Mouse (Mus musculus): ENCODE results near the gene Gosr2.
"Not testable (repeated sequence)": the region's sequence is repeated elsewhere in the genome, so short reads cannot be mapped to it uniquely, and the experiment has no call there.

Gene Gosr2

DNA sequence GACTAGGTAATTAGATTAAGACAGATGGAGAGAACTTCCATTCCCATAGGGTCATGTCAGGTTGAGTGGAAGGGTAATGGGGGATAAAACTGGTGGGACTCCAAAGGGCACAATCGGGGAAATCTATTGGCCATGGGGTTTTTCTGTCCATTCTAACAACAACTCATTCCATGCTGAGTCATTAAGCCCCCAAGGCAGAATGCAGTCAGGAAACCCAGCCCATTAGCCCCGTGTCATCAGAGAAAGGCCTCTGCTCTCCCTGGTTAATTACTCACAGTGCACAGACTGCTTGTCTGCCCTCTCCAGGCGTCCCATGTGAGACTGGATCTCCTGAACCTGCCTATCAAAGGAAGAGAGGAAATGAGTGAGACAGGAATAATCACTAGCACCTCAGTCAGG is 8.7 kb downstream of the Gosr2 start:
- no peak for DNase-seq

DNA sequence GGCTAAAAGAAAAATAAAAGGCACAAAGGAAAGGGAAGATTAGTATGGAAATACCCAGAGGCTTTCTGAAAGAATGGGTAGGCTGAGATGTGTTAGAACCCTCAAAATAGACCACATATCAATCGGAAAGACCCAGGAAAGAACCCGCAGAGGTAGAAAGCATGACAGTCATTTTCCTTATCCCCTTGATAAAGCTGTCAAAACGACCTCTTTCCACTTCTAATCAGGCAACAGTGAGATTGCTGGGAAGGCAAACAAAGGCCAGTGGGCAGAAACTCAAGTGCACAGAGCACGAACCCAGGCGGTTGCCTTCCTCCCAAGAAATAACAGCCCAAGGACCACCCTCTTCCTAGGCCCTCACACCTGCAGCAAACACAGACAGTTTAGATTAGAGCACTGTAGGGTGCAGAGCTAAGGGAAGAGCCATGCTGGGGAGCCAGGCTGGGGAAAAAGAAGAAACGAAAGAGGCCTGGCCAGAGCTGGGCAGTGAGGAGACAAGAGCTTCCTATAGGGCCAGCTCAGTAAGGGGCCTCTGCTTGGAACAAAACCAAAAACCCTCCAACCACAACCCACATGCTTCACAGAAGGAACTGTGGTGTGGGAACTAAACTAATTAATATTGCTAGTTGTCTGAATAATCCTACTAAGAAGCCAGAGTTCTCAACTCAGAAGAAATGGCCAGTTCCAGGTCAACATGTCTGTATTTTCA is 9.3 kb downstream of the Gosr2 start:
- DNase-seq: no peak

DNA sequence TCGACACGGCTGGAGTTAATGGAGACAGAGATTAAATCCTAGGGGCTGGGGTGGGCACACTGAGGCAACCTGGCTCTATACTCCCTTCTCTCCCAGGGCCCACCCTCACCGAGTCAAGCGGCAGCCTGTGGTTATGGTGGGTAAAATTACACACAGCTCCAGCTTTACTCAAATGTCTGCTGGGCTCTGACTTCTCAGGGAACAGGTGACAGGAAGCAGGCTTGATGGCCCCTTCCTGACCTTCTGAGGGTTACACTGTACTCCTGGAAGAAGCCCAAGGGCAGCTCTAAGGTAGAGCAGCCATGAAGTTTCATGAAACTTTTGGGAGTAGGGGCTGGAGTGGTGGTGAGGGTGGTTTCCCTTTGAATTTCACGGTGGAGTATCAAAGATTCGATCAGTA is 11.0 kb downstream of the Gosr2 start:
- DNase-seq: no peak

DNA sequence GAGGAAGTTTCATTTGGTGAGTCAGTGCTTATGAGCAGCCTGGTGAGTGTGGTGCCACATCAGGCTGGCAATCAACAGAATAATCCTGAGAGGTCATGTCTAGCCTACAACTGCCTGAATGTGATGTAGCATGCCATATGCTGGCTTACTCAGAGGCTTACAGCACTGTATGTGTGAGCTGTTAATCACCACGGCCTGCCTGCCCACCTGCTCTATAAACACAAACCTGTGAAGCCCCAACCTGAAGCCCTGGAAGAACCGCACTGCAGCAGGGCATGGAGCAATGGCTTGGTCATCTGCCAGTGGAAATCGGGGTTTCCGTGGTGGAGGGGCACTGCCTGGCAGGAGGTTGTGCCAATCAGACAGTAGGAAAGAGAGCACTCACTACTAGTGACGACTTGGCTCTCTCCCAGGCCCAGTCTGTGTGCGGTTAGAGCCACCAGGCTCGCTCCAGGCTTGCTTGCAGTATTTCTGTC is 12.4 kb downstream of the Gosr2 start:
- no peak for DNase-seq

DNA sequence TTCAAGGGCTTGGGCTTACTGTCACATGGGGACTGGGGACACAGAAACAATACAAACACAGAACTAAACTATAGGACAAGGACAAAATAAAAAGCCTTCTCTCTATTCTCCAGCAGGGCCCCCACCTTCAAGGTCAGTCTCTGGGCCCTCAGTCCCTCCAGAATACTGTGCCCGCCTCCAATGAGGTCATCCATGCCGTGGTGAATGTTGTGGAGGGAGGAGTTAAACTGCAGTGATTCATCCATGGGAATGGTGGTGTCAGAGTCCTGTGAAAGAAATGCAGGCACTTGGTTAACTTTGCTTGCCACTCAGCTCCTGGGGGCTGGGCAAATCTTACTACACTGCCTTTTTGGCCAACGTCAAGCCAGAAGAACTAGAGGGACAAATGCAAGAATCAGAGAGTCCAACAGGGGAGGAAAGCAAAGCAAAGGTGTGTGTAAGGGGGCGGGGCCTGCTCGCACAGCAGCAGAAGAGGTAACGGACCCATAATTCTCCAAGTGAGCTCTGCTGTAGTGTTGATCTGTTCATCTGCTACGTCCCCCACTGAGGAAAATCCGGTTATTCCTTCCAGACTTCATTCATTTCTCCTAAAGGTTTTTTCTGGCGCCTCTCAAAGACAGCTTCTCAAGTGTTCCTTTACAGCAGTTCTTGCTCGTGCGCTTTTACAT is 13.9 kb downstream of the Gosr2 start:
- DNase-seq: no peak

DNA sequence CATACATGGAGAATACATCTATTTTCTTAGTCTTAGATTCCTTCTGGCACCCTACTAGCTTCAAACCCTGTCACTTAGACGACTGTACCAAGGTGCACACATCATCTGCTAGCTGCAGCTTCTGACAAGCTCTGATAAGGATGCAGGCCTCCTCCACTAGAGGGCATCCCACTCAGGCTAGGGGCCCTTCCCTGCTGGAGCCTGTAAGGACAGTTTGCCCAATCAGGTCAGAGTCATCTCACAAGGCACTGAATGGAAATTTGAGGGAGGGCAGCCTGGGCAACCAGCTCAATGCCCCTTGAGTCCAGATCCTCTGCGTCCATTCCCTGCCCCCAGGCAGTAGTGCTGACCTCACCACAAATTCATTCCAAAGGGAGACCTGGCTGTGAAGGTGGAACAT is 20.7 kb downstream of the Gosr2 start:
- DNase-seq: not testable (repeated sequence)

DNA sequence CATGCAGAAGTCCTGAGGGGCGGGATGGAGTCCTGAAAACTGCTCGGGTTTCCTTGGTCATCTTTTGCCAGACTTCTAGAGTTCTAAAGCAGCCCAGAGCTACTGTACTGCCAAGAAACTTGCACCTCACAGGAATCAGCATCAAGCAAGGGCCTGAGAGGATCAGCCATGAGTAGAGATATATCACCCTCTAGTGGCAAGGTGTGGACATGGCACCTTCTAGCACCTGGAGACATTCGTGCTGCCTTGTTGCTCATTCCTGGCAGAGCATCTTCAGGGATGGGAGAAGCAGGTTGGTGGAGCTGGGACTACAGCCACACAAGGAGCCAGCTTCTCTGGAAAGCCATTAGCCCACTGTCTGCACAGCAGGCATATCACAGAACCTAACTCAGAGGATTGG is 22.1 kb downstream of the Gosr2 start:
- peak; percentile 65 for DNase-seq

DNA sequence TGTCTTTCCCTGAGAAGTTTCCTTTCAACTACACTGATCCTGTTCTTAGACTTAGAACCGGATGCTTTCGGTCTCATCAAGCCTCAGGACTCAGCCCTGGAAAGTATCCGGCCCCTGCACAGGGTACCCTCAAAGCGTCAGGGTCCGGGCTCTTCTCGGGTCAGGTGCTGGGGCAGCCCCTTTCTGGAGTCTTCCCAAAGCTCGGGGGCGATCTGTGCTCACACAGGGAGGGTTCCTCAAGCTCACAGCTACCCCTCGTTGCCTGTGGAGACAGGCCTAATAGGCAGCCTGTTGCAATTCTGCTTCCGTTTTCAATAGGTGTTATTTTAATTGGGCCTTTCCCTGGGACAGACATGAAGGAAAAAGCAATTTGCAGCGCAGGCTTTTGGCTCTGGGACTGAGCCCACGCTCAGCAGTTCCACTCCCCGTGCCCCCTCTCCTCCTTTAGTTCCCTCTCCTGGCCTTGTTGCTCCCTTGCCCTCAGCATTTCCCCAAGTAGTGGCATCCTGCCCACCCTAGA is 30.7 kb downstream of the Gosr2 start:
- no peak for DNase-seq

DNA sequence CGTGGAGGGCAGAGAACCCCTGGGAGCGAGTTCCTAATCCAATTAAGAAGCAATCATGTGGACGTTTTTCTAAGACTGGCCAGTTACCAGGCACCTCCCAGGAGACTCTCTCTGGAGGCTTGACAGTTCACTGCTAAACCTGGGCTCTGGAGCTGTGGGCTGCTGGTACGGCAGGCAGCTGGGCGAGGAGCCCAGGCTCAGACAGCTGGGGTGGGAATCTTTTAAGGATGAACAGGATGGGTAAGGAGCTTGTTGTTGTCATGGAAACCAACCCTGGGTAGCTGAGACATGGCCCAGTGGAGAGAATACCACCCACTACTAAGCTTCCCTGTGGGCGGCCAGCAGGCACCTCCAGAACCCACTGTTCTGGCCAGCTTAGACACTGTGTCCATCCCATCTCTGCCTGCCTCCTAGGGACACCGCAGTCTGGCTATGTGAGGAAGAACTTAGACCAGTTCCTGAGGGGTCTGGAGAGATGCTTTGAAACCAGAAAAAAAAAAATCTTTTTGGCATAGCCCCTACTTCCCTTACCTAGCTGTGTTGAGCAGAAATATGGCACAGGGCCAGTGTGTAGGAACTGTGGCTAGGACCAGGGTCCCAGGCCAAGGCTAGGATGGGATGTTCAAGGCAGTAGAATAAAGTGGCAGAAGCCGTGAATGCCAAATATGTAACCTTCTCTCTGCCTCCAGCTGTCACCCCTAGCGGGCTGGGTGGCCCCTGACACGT is 31.4 kb downstream of the Gosr2 start:
- DNase-seq: peak; percentile 34

DNA sequence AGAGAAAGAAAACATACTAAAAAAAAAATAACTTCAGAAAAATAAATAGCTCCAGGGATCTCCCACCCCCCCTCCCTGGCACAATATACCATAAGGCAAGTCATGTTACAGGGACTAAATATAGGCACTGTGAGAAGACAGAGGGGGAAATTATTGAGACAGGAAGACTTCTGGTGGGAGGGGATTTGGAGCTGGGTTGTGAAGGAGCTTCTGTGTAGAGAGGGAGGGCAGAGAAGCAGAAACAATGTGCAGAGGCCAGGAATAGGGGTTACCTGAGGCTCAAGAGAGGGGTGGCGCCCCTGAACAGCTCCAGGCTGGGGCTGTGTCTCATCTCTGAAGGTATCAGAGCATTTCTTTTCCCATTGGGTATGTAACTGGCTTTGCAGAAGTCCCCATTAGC is 32.0 kb downstream of the Gosr2 start:
- no peak for DNase-seq

DNA sequence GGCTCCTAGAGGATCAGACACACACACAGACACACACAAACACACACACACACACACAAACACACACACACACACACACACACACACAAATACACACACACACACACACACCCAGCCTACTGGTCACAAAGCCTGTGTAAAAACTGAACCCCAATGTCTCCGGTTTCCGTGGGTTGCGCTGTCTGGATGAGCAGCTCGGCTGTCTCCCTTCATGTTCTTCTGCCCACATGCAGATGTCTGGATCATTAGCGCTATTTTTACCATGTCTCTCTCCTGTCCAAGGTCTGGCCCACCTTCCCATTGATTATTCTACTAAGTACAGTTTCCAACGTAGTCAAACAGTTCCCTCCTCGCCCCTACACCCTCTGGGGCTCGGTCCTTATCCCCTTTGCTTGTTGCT is 34.6 kb downstream of the Gosr2 start:
- DNase-seq: no peak

DNA sequence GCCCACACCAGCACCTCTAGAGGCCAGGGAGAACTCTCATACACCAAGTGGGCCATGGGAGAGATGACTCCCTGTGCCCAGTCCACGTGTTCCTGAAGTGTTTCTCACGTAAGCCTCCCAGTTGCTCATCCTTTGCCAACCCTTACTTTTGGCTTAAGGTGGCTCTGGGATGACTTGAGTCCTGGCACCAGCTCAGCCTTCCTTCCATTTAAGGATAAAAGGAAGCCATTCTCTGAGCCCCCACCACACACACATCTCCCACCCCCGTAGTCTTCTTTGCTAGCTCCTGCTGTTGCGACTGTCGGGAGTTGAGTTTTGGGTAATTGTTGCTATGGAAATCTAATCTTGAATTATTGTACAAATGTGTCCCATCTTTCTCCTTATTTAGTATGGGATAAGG is 35.2 kb downstream of the Gosr2 start:
- no peak for DNase-seq

DNA sequence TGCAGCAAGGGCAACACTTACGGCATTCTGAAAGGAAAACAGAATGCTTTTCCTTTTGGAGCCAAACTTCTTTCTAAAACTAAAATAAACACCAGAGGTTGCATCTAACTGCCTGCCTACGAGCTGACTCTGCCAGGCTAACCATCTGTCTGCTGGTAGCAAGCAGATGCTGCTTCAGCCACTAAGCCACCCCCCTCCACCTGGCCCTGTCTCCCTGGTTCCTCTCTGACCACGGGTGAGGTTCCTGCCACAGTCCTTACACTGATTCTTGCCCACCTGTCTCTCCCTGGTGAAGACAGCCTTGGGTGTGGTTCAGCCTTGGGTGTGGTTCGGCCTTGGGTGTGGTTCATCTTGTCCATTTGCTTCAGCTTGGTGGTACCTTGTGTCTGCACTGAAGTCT is 35.8 kb downstream of the Gosr2 start:
- DNase-seq: no peak

DNA sequence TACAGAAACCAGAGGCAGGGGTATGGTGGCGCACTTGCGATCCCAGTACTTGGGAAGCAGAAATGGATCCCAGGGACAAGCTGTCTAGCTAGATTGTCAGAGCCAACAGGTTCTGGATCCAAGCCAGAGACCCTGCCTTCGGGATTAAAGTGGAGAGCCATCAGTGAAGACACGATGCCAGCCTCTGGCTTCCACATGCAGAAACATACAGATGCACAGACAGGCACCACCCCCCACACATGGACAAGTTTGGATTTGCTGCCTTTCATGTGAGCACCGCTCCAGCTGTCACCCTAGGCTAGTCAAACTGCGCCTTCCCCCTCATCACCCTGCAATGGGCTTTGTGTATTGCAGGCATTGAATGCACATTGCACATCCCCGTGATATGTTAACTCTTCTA is 39.5 kb downstream of the Gosr2 start:
- no peak for DNase-seq

DNA sequence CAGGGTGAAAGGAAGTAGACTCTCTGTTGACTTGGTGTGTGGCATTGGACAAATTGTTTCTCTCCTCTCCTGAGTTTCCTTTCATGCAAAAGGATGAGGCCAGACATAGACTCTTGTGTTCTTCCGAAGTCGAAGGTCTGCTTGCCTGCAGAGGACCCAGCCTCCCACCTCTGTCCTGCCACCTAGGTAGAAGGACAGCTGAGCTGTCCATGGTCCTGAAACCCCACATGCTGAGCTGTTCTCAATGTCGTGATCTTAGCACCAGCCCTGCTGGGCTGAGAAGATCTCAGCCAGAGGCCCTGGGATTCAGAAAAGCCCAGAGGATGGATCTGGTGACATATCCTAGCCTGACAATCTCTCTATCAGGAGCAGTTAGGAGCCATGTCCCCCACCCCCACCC is 41.2 kb downstream of the Gosr2 start:
- no peak for DNase-seq

DNA sequence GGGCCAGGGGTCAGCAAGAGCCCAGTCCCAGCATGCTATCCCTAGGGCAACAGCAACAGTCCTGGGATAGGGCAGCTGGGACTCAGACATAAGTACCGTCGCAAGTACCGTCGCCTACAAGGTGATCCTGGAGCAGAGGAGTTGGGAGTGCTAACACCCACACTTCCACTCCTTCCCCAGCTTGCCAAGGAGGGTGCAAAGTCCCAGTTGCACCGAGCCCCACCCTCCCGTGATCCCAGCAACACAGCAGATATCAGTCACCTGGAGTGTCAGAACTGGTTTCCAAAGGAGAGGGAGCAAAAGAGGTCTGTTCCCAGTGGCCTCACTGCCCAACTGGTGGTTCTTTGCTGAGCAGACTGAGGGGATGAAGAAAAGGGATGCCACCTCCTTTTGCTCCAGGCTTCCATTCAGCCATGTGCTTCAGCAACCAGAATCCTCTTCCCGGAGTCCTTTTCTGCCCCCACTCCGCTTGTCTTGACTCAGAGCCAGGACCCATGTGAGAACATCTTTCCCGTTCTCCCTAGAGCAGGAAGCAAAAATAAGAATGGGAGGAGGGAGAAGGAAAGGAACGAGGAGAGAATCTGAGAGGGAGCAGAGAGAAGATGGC is 44.2 kb downstream of the Gosr2 start:
- no peak for DNase-seq

DNA sequence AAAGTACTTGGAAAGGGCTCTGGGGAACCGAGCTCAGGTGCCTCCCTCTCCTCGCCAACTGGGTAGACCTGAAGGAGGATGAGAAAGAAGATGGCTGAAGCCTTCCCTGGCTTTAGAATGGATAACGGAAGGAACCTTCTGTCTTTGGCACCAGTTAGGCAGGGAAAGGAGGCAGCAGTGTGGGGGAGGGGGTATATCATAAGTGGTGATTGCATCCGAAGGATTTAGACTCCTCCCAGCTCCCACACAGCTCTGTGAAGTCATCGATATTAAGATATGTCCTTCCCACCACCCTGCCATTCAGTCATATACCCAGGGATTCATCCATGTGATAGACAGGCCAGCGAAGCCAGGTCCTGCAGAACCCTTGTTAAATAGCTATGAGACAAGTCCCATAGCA is 46.3 kb downstream of the Gosr2 start:
- no peak for DNase-seq

DNA sequence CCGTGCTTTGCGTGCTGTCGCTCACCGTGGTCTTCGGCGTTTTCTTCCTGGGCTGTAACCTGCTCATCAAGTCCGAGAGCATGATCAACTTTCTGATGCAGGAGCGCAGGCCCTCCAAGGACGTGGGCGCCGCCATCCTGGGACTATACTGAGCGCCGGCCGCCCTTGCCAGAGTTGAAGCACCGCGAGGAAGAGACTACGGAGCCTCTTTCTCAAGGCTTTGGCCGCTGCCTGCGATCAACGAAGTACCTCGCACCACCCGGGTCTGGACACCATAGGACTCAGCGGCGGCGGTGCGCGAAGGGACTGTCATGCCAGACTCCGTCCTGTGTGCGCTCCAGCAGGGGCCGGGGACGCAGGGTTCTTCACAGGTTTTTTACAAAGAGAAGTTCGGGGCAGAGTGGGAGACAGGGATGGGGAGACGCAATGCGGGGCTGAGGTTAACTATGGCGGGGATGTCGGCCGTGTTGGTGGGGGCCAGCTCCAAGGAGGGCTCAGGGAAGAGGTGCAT is 47.7 kb downstream of the Gosr2 start:
- DNase-seq: no peak

DNA sequence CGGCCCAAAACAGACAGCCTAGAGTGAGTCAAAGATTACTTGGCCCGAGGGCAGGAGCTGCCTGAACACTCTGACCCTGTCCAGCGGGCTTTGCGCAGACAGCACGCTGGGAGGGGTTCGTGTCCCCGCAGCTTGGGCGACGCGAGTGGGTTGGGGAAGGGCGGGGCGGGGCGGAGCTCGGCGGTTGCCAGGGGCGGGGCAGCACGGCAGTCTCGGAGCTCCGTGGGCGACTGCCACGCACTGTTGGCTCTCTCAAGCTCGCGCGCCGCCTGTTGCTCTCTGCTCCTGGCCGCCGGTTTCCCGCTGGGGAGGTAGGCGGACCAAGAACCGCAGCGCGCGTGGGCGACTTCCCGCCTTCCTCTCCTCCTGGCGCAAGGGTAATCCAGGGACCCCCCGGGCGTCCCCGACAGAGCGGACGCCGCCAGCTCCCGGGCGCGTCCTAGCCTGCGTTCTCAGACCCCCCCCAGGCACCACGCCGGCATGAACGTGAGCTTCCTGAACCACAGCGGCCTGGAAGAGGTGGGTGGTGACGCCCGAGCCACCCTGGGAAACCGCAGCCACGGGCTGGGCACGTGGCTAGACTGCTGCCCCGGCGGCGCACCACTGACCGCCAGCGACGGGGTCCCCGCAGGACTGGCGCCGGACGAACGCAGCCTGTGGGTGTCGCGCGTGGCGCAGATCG is 48.3 kb downstream of the Gosr2 start, which contains the start of gene Rprml:
Rprml (plus strand) TSS at position 270 of the 682 bp plus-strand sequence.
- DNase-seq: peak; percentile 39

DNA sequence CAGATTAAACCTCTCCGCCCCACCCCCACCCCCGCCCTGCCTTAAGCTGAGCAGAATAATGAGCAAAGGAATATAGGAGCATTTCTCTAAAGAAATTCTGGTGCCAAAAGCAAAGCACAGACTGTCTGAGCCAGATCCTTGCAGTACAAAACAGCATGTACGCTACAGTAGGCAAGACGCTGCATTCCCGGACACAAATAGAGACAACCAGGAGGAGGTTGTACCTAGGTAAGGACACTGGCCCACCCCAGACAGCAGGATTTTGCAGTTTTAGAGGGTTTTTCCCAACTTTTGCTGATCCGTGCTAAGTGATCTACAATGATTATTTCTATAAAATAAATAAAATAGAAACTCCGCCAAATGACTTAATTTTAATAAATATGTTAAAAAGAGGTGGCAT is 49.0 kb downstream of the Gosr2 start:
- DNase-seq: no peak

DNA sequence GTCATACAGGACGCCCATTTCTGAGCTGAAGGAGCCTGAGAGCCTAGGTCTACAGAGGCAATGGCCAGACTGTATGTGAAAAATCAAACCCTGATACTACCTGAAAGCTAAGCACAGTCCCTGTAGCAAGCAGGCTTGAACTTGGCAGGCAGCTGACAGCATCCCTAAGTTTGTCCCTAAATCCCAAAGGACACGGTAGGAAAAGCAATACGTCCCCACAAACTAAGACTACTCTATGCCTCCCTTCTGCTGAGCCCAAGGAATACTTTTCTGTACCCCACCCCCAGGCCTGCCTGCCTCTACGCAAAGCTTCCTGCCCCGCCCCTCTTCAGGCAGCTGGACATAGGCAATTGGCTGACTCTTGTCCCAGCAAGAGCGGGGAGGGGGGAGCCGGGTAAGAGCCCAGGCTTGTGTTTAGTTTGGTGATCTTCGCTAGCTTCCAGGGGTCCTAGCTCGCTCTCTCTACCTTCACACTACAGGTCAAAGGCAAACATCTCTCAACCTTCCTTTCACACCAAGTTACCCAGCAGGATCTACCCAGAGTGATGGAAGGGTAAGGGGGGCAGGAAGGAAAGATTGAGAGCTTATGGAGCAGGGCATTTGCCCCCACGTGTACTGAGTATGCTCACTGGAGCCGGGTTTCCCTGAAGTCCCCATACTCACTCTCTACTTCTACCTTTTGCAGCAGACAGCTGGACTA is 49.6 kb downstream of the Gosr2 start:
- DNase-seq: no peak

DNA sequence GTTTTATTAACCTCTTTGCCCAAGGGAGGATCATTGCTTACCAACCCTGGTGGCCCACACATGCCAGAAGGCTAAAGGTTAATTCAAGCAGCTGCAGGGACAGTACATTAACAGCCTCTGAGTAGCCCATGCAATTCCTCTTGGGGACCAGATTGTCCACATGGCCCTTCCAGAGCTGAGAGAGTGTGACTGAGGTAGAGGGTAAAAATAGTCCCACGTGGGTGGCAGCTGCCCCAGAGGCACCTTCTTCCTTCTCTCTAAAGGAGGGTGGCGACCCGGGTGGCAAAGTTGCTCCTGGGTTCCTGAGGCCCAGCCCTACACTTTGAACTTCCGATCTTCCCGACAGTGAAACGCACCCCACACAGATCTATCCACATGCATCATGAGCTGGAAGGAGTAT is 51.4 kb downstream of the Gosr2 start:
- DNase-seq: no peak
